Mouse (Mus musculus) megakaryocyte, embryonic 14.5 days (primary cell): ENCODE data around the gene Vill.

Experiments
- FLI1 ChIP-seq: IDR thresholded peaks from 2 replicates; pipeline ENCODE4 v1.6.1; 2012; ENCODE audit warnings: low read length, inconsistent platforms, mixed read lengths
- GATA1 ChIP-seq: IDR thresholded peaks from 3 replicates; pipeline ENCODE4 v1.6.1; 2012; ENCODE audit warnings: mixed read lengths, low read length, inconsistent platforms, borderline replicate concordance

- TF ChIP-seq GATA1 (no peak), FLI1 (no peak)
These were observed 48.4 kb upstream of the Vill start for GRCm38 (mm10) chr9:119003990-119004702.
